Mouse (Mus musculus) stomach, postnatal 0 days (tissue): Measurements from ENCODE around the gene Aida.

ENCODE experiments used
- CTCF ChIP-seq: IDR thresholded peaks from 2 replicates; pipeline ENCODE4 v1.5.1; 2016; ENCODE audit warnings: antibody characterized with exemption, low read depth, mild to moderate bottlenecking, moderate library complexity
- EP300 ChIP-seq: optimal IDR thresholded peaks from 2 replicates; pipeline ENCODE3; 2016; ENCODE audit warnings: antibody characterized with exemption

GRCm38 (mm10) chr1:183252574-183252973 lies 43.8 kb upstream of the Aida start:
- no peak for TF ChIP-seq CTCF
- TF ChIP-seq EP300: no peak
